Mouse (Mus musculus) E14TG2a.4 (cell line): ENCODE measurements around the gene Abca4.

Experiments used
- H3K27me3 ChIP-seq: 2 replicates; pipeline ENCODE4 v1.6.1; 2014; ENCODE audit warnings: low read length, control low read depth; ENCODE audit not compliant: insufficient read depth
- H3K36me3 ChIP-seq: 2 replicates; pipeline ENCODE4 v1.6.1; 2014; ENCODE audit warnings: low read length, control low read depth; ENCODE audit not compliant: insufficient read depth
- H3K4me1 ChIP-seq: replicated peaks from 2 replicates; pipeline ENCODE4 v1.6.1; 2014; ENCODE audit warnings: low read depth, low read length, control low read depth
- H3K4me3 ChIP-seq: replicated peaks from 2 replicates; pipeline ENCODE4 v1.5.1; 2014; ENCODE audit warnings: mild to moderate bottlenecking, low read length
- H3K9me3 ChIP-seq: 2 replicates; pipeline ENCODE4 v1.6.1; 2014; ENCODE audit warnings: low read length, control low read depth
- CTCF ChIP-seq: conservative IDR thresholded peaks from 2 replicates; pipeline ENCODE4 v1.5.1; 2014; ENCODE audit warnings: low read length
- NANOG ChIP-seq: IDR thresholded peaks from 2 replicates; pipeline ENCODE4 v1.6.1; 2014; ENCODE audit warnings: borderline replicate concordance, low read length, mixed read lengths
- POU5F1 ChIP-seq: IDR thresholded peaks from 2 replicates; pipeline ENCODE4 v1.6.1; 2014; ENCODE audit warnings: low read length, borderline replicate concordance

The Abca4 gene

GRCm38 (mm10) chr3:122150836-122151235, 106.6 kb downstream of the Abca4 start:
- Histone ChIP-seq H3K36me3 (no peaks in the 10 kb centered on the region), H3K9me3 (no peaks in the 10 kb centered on the region), H3K27me3 (peaks cover 31% of the 10 kb centered on the region), H3K4me1 (peaks cover 24% of the 10 kb centered on the region), H3K4me3 (no peak overlapping the region)
- TF ChIP-seq CTCF (no peak), NANOG (no peak), POU5F1 (no peak)

- H3K36me3 ChIP-seq: no peaks in the 10 kb centered on the region
- 0 out of 2 replicates have a peak, but pooled peaks cover 4% of the 10 kb centered on the region for H3K9me3 ChIP-seq
- H3K4me1 ChIP-seq: peaks cover 14% of the 10 kb centered on the region
- H3K27me3 ChIP-seq: peaks cover 21% of the 10 kb centered on the region
- TF ChIP-seq POU5F1 (no peak), CTCF (no peak), NANOG (no peak)
- H3K4me3 ChIP-seq: no peak overlapping the region
Observed at GRCm38 (mm10) chr3:122152431-122152830, 108.2 kb downstream of the Abca4 start.

- no peaks in the 10 kb centered on the region for H3K36me3 ChIP-seq
- peaks cover 15% of the 10 kb centered on the region for H3K4me1 ChIP-seq
- TF ChIP-seq POU5F1 (no peak), NANOG (no peak), CTCF (no peak)
- 0 out of 2 replicates have a peak, but pooled peaks cover 4% of the 10 kb centered on the region for H3K9me3 ChIP-seq
- H3K27me3 ChIP-seq: peaks cover 11% of the 10 kb centered on the region; the same call in 1 of the 2 replicates
- H3K4me3 ChIP-seq: no peak overlapping the region
Observed at GRCm38 (mm10) chr3:122154080-122154479, 109.8 kb downstream of the Abca4 start.

GRCm38 (mm10) chr3:122159447-122159846, 115.2 kb downstream of the Abca4 start:
- H3K9me3 ChIP-seq: 0 out of 2 replicates have a peak, but pooled peaks cover 4% of the 10 kb centered on the region
- peaks cover 22% of the 10 kb centered on the region; the same call in 1 of the 2 replicates for H3K27me3 ChIP-seq
- H3K4me1 ChIP-seq: peaks cover 8% of the 10 kb centered on the region
- H3K36me3 ChIP-seq: no peaks in the 10 kb centered on the region
- TF ChIP-seq POU5F1 (no peak), CTCF (no peak), NANOG (no peak)
- no peak overlapping the region for H3K4me3 ChIP-seq

GRCm38 (mm10) chr3:122169616-122170178, 125.5 kb downstream of the Abca4 start:
- peaks cover 22% of the 10 kb centered on the region for H3K27me3 ChIP-seq
- H3K36me3 ChIP-seq: no peaks in the 10 kb centered on the region
- H3K4me3 ChIP-seq: no peak overlapping the region
- no peak for TF ChIP-seq NANOG
- TF ChIP-seq POU5F1: no peak
- TF ChIP-seq CTCF: peak; percentile 55
- no peaks in the 10 kb centered on the region for H3K4me1 ChIP-seq
- no peaks in the 10 kb centered on the region for H3K9me3 ChIP-seq

- peaks cover 13% of the 10 kb centered on the region for H3K27me3 ChIP-seq
- no peaks in the 10 kb centered on the region for H3K36me3 ChIP-seq
- TF ChIP-seq CTCF: no peak
- no peak for TF ChIP-seq POU5F1
- TF ChIP-seq NANOG: no peak
- H3K4me1 ChIP-seq: no peaks in the 10 kb centered on the region
- H3K4me3 ChIP-seq: no peak overlapping the region
- H3K9me3 ChIP-seq: no peaks in the 10 kb centered on the region
Observed at GRCm38 (mm10) chr3:122170621-122171309, 126.5 kb downstream of the Abca4 start.

- TF ChIP-seq POU5F1 (no peak), CTCF (no peak), NANOG (no peak)
- no peak overlapping the region for H3K4me3 ChIP-seq
- H3K9me3 ChIP-seq: no peaks in the 10 kb centered on the region
- H3K36me3 ChIP-seq: no peaks in the 10 kb centered on the region
- no peaks in the 10 kb centered on the region for H3K4me1 ChIP-seq
- H3K27me3 ChIP-seq: no peaks in the 10 kb centered on the region; the same call in 1 of the 2 replicates
Observed at GRCm38 (mm10) chr3:122173526-122174150, 129.4 kb downstream of the Abca4 start.

- Histone ChIP-seq H3K4me1 (no peaks in the 10 kb centered on the region), H3K4me3 (no peak overlapping the region), H3K36me3 (no peaks in the 10 kb centered on the region), H3K9me3 (no peaks in the 10 kb centered on the region), H3K27me3 (no peaks in the 10 kb centered on the region)
- TF ChIP-seq CTCF (no peak), POU5F1 (no peak), NANOG (no peak)
Observed at GRCm38 (mm10) chr3:122176018-122176417, 131.8 kb downstream of the Abca4 start.
